Mouse (Mus musculus) midbrain, embryonic 10.5 days (tissue): Measurements from ENCODE around the gene Rab1b. TPM values are rescaled to one million over a fixed set of nuclear protein-coding genes. Genes with fewer than 3 reads are reported as not detected.

Source experiments
- DNase-seq: peaks from one replicate; pipeline ENCODE4 v3.0.0-alpha.2; 2017; ENCODE audit warnings: low spot score
- H3K27ac ChIP-seq: fragments of 300-500 bp; sonication (generic); replicated peaks from 2 replicates; pipeline ENCODE4 v1.5.1; 2016; ENCODE audit warnings: mild to moderate bottlenecking
- H3K27me3 ChIP-seq: fragments of 300-500 bp; sonication (generic); 2 replicates; pipeline ENCODE4 v1.6.1; 2016; ENCODE audit warnings: low read depth, mild to moderate bottlenecking; ENCODE audit not compliant: poor library complexity, severe bottlenecking
- H3K36me3 ChIP-seq: fragments of 300-500 bp; sonication (generic); 2 replicates; pipeline ENCODE4 v1.6.1; 2016; ENCODE audit warnings: mild to moderate bottlenecking, moderate library complexity
- H3K4me1 ChIP-seq: fragments of 300-500 bp; sonication (generic); 2 replicates; pipeline ENCODE4 v1.6.1; 2016
- H3K4me3 ChIP-seq: fragments of 300-500 bp; sonication (generic); 2 replicates; pipeline ENCODE4 v1.5.1; 2016; ENCODE audit warnings: mild to moderate bottlenecking, moderate library complexity
- H3K9me3 ChIP-seq: fragments of 300-500 bp; sonication (generic); replicated peaks from 2 replicates; pipeline ENCODE4 v1.6.1; 2016; ENCODE audit warnings: mild to moderate bottlenecking
- WGBS: fragments of 180-500 bp; shearing (Covaris S2); methylation state at CpG from one replicate; pipeline ENCODE4 v1.1.7; 2016; 5-methylcytosine and 5-hydroxymethylcytosine counted together
- polyA plus RNA-seq: library from polyadenylated mRNA; unstranded; fragments of >200 nt; fragmentation: Nextera tagmentation; extraction: Ambion mirVana; gene quantifications from 2 replicates; pipeline ENCODE4 v1.2.1, GENCODE M21; 2016

Gene Rab1b
- polyA plus RNA-seq, 1 experiment from 2014 or later = 267 TPM

GRCm38 (mm10) chr19:5067040-5067799 lies 39.7 kb downstream of the Rab1b start:
- Histone ChIP-seq H3K4me3 (peak overlapping the region; percentile 52), H3K9me3 (no peaks in the 10 kb centered on the region), H3K27me3 (peaks cover 65% of the 10 kb centered on the region), H3K4me1 (peaks cover 49% of the 10 kb centered on the region), H3K36me3 (no peaks in the 10 kb centered on the region), H3K27ac (peak overlapping the region; percentile 74; the same call in 1 of the 2 replicates)
- 9% methylated on average over 15 of the region's 15 CpGs for WGBS
- DNase-seq = no peak

- peaks cover 45% of the 10 kb centered on the region for H3K4me1 ChIP-seq
- H3K27me3 ChIP-seq = peaks cover 51% of the 10 kb centered on the region
- H3K9me3 ChIP-seq = no peaks in the 10 kb centered on the region
- no peak overlapping the region for H3K27ac ChIP-seq
- no peak overlapping the region for H3K4me3 ChIP-seq
- WGBS = 78% methylated on average over 7 of the region's 7 CpGs
- no peaks in the 10 kb centered on the region for H3K36me3 ChIP-seq
- no peak for DNase-seq
These were observed 41.8 kb downstream of the Rab1b start for GRCm38 (mm10) chr19:5065104-5065503.

GRCm38 (mm10) chr19:5062446-5062845 lies 44.4 kb downstream of the Rab1b start:
- no peak for DNase-seq
- Histone ChIP-seq H3K4me3 (no peak overlapping the region), H3K9me3 (no peaks in the 10 kb centered on the region), H3K36me3 (no peaks in the 10 kb centered on the region), H3K27ac (no peak overlapping the region), H3K4me1 (peaks cover 44% of the 10 kb centered on the region), H3K27me3 (peaks cover 36% of the 10 kb centered on the region)
- 71% methylated on average over 6 of the region's 6 CpGs for WGBS

- WGBS = 87% methylated on average over 5 of the region's 5 CpGs
- Histone ChIP-seq H3K4me1 (peaks cover 40% of the 10 kb centered on the region), H3K36me3 (no peaks in the 10 kb centered on the region), H3K4me3 (no peak overlapping the region), H3K9me3 (no peaks in the 10 kb centered on the region), H3K27me3 (peaks cover 36% of the 10 kb centered on the region), H3K27ac (no peak overlapping the region)
- DNase-seq = no peak
These were observed 44.8 kb downstream of the Rab1b start for GRCm38 (mm10) chr19:5062041-5062440.

GRCm38 (mm10) chr19:5060365-5061330 lies 46.2 kb downstream of the Rab1b start:
- Histone ChIP-seq H3K4me3 (no peak overlapping the region), H3K27me3 (peaks cover 29% of the 10 kb centered on the region), H3K4me1 (peaks cover 42% of the 10 kb centered on the region), H3K36me3 (no peaks in the 10 kb centered on the region), H3K9me3 (no peaks in the 10 kb centered on the region), H3K27ac (peak overlapping the region; percentile 56)
- 36% methylated on average over 5 of the region's 5 CpGs for WGBS
- no peak for DNase-seq

- H3K36me3 ChIP-seq = no peaks in the 10 kb centered on the region
- peak overlapping the region; percentile 46 for H3K27ac ChIP-seq
- peaks cover 42% of the 10 kb centered on the region for H3K4me1 ChIP-seq
- WGBS = 12% methylated on average over 10 of the region's 10 CpGs
- H3K9me3 ChIP-seq = no peaks in the 10 kb centered on the region
- H3K27me3 ChIP-seq = peaks cover 36% of the 10 kb centered on the region
- H3K4me3 ChIP-seq = peak overlapping the region; percentile 15; the same call in 1 of the 2 replicates
- no peak for DNase-seq
These were observed 47.8 kb downstream of the Rab1b start for GRCm38 (mm10) chr19:5058801-5059771.

- 32% methylated on average over 16 of the region's 16 CpGs for WGBS
These were observed 48.7 kb downstream of the Rab1b start for GRCm38 (mm10) chr19:5057876-5058775.

GRCm38 (mm10) chr19:5056251-5056650 lies 50.6 kb downstream of the Rab1b start:
- DNase-seq = peak; percentile 67
- no peaks in the 10 kb centered on the region for H3K36me3 ChIP-seq
- H3K27me3 ChIP-seq = peaks cover 64% of the 10 kb centered on the region
- peaks cover 57% of the 10 kb centered on the region for H3K4me1 ChIP-seq
- no peaks in the 10 kb centered on the region for H3K9me3 ChIP-seq
- WGBS = 13% methylated on average over 6 of the region's 6 CpGs
- 0 out of 2 replicates have a peak overlapping the region, but pooled peaks have one; percentile 14 for H3K4me3 ChIP-seq
- H3K27ac ChIP-seq = no peak overlapping the region; the same call in 1 of the 2 replicates

More at GRCm38 (mm10) chr19:5057876-5058775, 48.7 kb downstream of the Rab1b start:
- H3K36me3 ChIP-seq = no peaks in the 10 kb centered on the region
- peaks cover 42% of the 10 kb centered on the region for H3K4me1 ChIP-seq
- no peaks in the 10 kb centered on the region for H3K9me3 ChIP-seq
- peaks cover 45% of the 10 kb centered on the region for H3K27me3 ChIP-seq
- no peak for DNase-seq
- H3K27ac ChIP-seq = peak overlapping the region; percentile 46
- no peak overlapping the region for H3K4me3 ChIP-seq

GRCm38 (mm10) chr19:5053909-5054308 lies 53.0 kb downstream of the Rab1b start:
- H3K27me3 ChIP-seq = peaks cover 77% of the 10 kb centered on the region
- H3K27ac ChIP-seq = no peak overlapping the region
- peaks cover 57% of the 10 kb centered on the region for H3K4me1 ChIP-seq
- H3K36me3 ChIP-seq = peaks cover 8% of the 10 kb centered on the region
- WGBS = 17% methylated on average over 9 of the region's 9 CpGs
- no peak overlapping the region for H3K4me3 ChIP-seq
- DNase-seq = peak; percentile 78
- H3K9me3 ChIP-seq = no peaks in the 10 kb centered on the region

- H3K4me3 ChIP-seq = peak overlapping the region; percentile 19; the same call in 1 of the 2 replicates
- no peaks in the 10 kb centered on the region for H3K9me3 ChIP-seq
- H3K27me3 ChIP-seq = peaks cover 70% of the 10 kb centered on the region
- no peak for DNase-seq
- H3K4me1 ChIP-seq = peaks cover 55% of the 10 kb centered on the region
- peaks cover 18% of the 10 kb centered on the region for H3K36me3 ChIP-seq
- 63% methylated on average over 17 of the region's 17 CpGs for WGBS
- H3K27ac ChIP-seq = no peak overlapping the region
These were observed 54.0 kb downstream of the Rab1b start for GRCm38 (mm10) chr19:5052853-5053252.

- 23% methylated on average over 25 of the region's 25 CpGs for WGBS
- H3K4me1 ChIP-seq = peaks cover 54% of the 10 kb centered on the region
- peaks cover 24% of the 10 kb centered on the region for H3K36me3 ChIP-seq
- H3K4me3 ChIP-seq = peak overlapping the region; percentile 19
- peaks cover 64% of the 10 kb centered on the region for H3K27me3 ChIP-seq
- no peaks in the 10 kb centered on the region for H3K9me3 ChIP-seq
- no peak for DNase-seq
- 0 out of 2 replicates have a peak overlapping the region, but pooled peaks have one; percentile 7 for H3K27ac ChIP-seq
These were observed 54.6 kb downstream of the Rab1b start for GRCm38 (mm10) chr19:5052166-5052822.
